Mouse (Mus musculus) kidney, adult 2 months (tissue): Measurements from ENCODE around the gene Spg7. TPM values are rescaled to one million over a fixed set of nuclear protein-coding genes. Genes with fewer than 3 reads are reported as not detected.

ENCODE experiments used
- DNase-seq: peaks from one replicate; pipeline ENCODE4 v3.0.0; 2021
- H3K27ac ChIP-seq: fragments of 200-500 bp; 2 replicates; pipeline ENCODE4 v1.5.1; 2012; ENCODE audit warnings: low read depth, low read length, control low read depth, inconsistent platforms; ENCODE audit not compliant: insufficient read depth
- H3K27me3 ChIP-seq: fragments of 200-500 bp; replicated peaks from 2 replicates; pipeline ENCODE4 v1.6.1; 2012; ENCODE audit warnings: mild to moderate bottlenecking, moderate library complexity, low read length, inconsistent platforms; ENCODE audit not compliant: control insufficient read depth, insufficient read depth
- H3K36me3 ChIP-seq: fragments of 200-500 bp; 2 replicates; pipeline ENCODE4 v1.6.1; 2012; ENCODE audit warnings: mild to moderate bottlenecking, moderate library complexity, low read length, inconsistent platforms; ENCODE audit not compliant: control insufficient read depth, insufficient read depth
- H3K4me1 ChIP-seq: fragments of 200-500 bp; 2 replicates; pipeline ENCODE4 v1.6.1; 2011; ENCODE audit warnings: low read length; ENCODE audit not compliant: control insufficient read depth, insufficient read depth
- H3K4me3 ChIP-seq: fragments of 200-500 bp; 2 replicates; pipeline ENCODE4 v1.5.1; 2011; ENCODE audit warnings: mild to moderate bottlenecking, low read depth, low read length, control low read depth; ENCODE audit not compliant: insufficient read depth
- CTCF ChIP-seq: fragments of 200-500 bp; conservative IDR thresholded peaks from 2 replicates; pipeline ENCODE4 v1.5.1; 2011; ENCODE audit warnings: low read depth, mild to moderate bottlenecking, control low read depth, low read length, moderate library complexity, mixed read lengths; ENCODE audit not compliant: insufficient read depth, insufficient read length
- POLR2A ChIP-seq: fragments of 200-500 bp; IDR thresholded peaks from one replicate; pipeline ENCODE4 v1.6.1; 2011; ENCODE audit warnings: low read depth, low read length, control low read depth
- WGBS: fragments of 180-500 bp; shearing (Covaris S2); methylation state at CpG from one replicate; pipeline ENCODE4 v1.1.7; 2018; 5-methylcytosine and 5-hydroxymethylcytosine counted together
- polyA plus RNA-seq: library from polyadenylated mRNA; depleted of rRNA; stranded (reverse); fragments of >200 nt; gene quantifications from 2 replicates; pipeline ENCODE4 v1.2.3, GENCODE M21; 2012

Gene Spg7
- polyA plus RNA-seq, 1 experiment = 137 TPM

GRCm38 (mm10) chr8:123113908-123114469 lies 51.2 kb downstream of the Spg7 start:
- peak; percentile 54 for DNase-seq
- no peak overlapping the region for H3K4me3 ChIP-seq
- H3K27me3 ChIP-seq = no peaks in the 10 kb centered on the region
- peak overlapping the region; percentile 77; the same call in 1 of the 2 replicates for H3K27ac ChIP-seq
- no peaks in the 10 kb centered on the region for H3K36me3 ChIP-seq
- no peak for TF ChIP-seq POLR2A
- no peak for TF ChIP-seq CTCF
- no peaks in the 10 kb centered on the region for H3K4me1 ChIP-seq
- 40% methylated on average over 2 of the region's 2 CpGs for WGBS

GRCm38 (mm10) chr8:123114644-123115043 lies 51.9 kb downstream of the Spg7 start:
- Histone ChIP-seq H3K4me3 (no peak overlapping the region), H3K27ac (no peak overlapping the region), H3K27me3 (no peaks in the 10 kb centered on the region), H3K4me1 (no peaks in the 10 kb centered on the region), H3K36me3 (no peaks in the 10 kb centered on the region)
- WGBS = 48% methylated on average over 3 of the region's 3 CpGs
- DNase-seq = no peak
- TF ChIP-seq POLR2A = no peak

GRCm38 (mm10) chr8:123117127-123117731 lies 54.5 kb downstream of the Spg7 start, which contains the start of gene Cpne7:
Gene Cpne7, plus strand, starts transcription at chr8:123117374.
- H3K27me3 ChIP-seq = no peaks in the 10 kb centered on the region
- H3K4me1 ChIP-seq = no peaks in the 10 kb centered on the region
- TF ChIP-seq POLR2A (no peak), CTCF (no peak)
- DNase-seq = no peak
- peak within 1 kb of the TSS; percentile 17 for H3K4me3 ChIP-seq
- WGBS = 2% methylated on average over 51 of the region's 51 CpGs
- no peak within 1 kb of the TSS for H3K27ac ChIP-seq
- no peaks in the 10 kb centered on the region for H3K36me3 ChIP-seq

GRCm38 (mm10) chr8:123117744-123118143 lies 55.0 kb downstream of the Spg7 start:
- no peaks in the 10 kb centered on the region for H3K4me1 ChIP-seq
- H3K27ac ChIP-seq = no peak overlapping the region
- DNase-seq = no peak
- no peak for TF ChIP-seq POLR2A
- TF ChIP-seq CTCF = no peak
- no peaks in the 10 kb centered on the region for H3K36me3 ChIP-seq
- H3K4me3 ChIP-seq = peak overlapping the region; percentile 17
- H3K27me3 ChIP-seq = no peaks in the 10 kb centered on the region
- WGBS = 5% methylated on average over 17 of the region's 17 CpGs

GRCm38 (mm10) chr8:123122059-123122458 lies 59.3 kb downstream of the Spg7 start:
- no peak for TF ChIP-seq POLR2A
- TF ChIP-seq CTCF = no peak
- Histone ChIP-seq H3K4me1 (no peaks in the 10 kb centered on the region), H3K4me3 (no peak overlapping the region), H3K36me3 (no peaks in the 10 kb centered on the region), H3K27me3 (no peaks in the 10 kb centered on the region), H3K27ac (no peak overlapping the region)
- WGBS = 61% methylated on average over 9 of the region's 9 CpGs
- no peak for DNase-seq

- no peak for DNase-seq
- H3K4me3 ChIP-seq = no peak overlapping the region
- no peaks in the 10 kb centered on the region for H3K27me3 ChIP-seq
- no peaks in the 10 kb centered on the region for H3K36me3 ChIP-seq
- H3K4me1 ChIP-seq = no peaks in the 10 kb centered on the region
- no peak for TF ChIP-seq CTCF
- TF ChIP-seq POLR2A = no peak
- 73% methylated on average over 5 of the region's 5 CpGs for WGBS
- no peak overlapping the region for H3K27ac ChIP-seq
Observed at GRCm38 (mm10) chr8:123122670-123123069, 59.9 kb downstream of the Spg7 start.

DNA sequence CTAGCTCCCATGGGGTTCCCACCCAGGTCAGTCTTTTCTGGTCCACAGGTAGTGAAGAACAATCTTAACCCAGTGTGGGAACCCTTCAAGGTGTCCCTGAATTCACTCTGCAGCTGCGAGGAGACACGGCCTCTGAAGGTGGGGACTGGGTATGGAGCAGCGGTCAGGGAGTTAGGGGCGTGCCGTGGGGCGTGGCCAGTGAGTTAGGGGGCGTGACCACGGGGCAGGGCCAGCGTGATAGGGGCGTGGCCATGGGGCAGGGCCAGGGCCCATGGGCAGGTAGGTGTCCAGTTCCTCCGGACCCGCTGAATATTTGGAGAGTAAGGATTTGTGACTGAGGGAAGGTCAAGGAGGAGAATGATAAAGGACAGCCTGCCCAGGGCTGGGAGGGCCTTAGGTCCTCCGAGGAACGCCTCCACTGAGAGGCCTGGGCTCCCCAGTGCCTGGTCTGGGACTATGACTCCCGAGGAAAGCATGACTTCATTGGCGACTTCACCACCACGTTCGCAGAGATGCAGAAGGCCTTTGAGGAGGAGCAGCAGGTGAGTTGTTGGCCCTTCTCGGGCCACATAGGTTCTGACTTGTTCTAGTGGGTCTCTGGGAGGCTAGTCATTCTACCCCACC lies 63.6 kb downstream of the Spg7 start:
- TF ChIP-seq CTCF (no peak), POLR2A (no peak)
- Histone ChIP-seq H3K4me1 (no peaks in the 10 kb centered on the region; the same call in 1 of the 2 replicates), H3K27me3 (no peaks in the 10 kb centered on the region), H3K36me3 (no peaks in the 10 kb centered on the region), H3K4me3 (no peak overlapping the region), H3K27ac (no peak overlapping the region)
- DNase-seq = peak; percentile 80
- WGBS = 17% methylated on average over 19 of the region's 19 CpGs
